Mouse (Mus musculus): ENCODE data around the gene Izumo2. TPM values are rescaled to one million over a fixed set of nuclear protein-coding genes. Genes with fewer than 3 reads are reported as not detected.

Izumo2 gene
- polyA plus RNA-seq (2015; fragmentation: Nextera tagmentation; extraction: Ambion mirVana) = not detected in 2 replicates

- no peak within 1 kb of the TSS for H3K27ac ChIP-seq (ENCODE audit: low read length)
- no peak within 1 kb of the TSS for H3K4me3 ChIP-seq (ENCODE audit: low read depth, low read length)
- no peaks in the 10 kb centered on the region for H3K4me1 ChIP-seq (ENCODE audit: control insufficient read depth, low read depth, low read length)
- H3K27me3 ChIP-seq (ENCODE audit: control insufficient read depth, insufficient read depth, low read depth, low read length) = no peaks in the 10 kb centered on the region
- WGBS (ENCODE audit: insufficient replicate concordance) = 68% methylated on average over 14 of the region's 14 CpGs
- H3K9ac ChIP-seq (ENCODE audit: low read depth, low read length) = no peak within 1 kb of the TSS
- no peak within 1 kb of the TSS for H3K4me2 ChIP-seq (ENCODE audit: low read depth, low read length)
- H3K9me3 ChIP-seq (replicated peaks; ENCODE audit: control insufficient read depth, low read length) = 0 out of 2 replicates have a peak, but pooled peaks cover 2% of the 10 kb centered on the region
- no peaks in the 10 kb centered on the region for H3K36me3 ChIP-seq (ENCODE audit: control insufficient read depth, insufficient read depth)
- no peak for ATAC-seq (ENCODE audit: low read depth)
These were observed at the start of gene Izumo2 for GRCm38 (mm10) chr7:44708574-44708973. Gene Izumo2 (plus strand): TSS chr7:44708742.

GRCm38 (mm10) chr7:44661219-44661618 is 47.3 kb upstream of the Izumo2 start:
- ATAC-seq (ENCODE audit: low read depth) = no peak
- Histone ChIP-seq H3K4me3 (ENCODE audit: low read depth, low read length) (no peak overlapping the region), H3K4me1 (ENCODE audit: control insufficient read depth, low read depth, low read length) (no peaks in the 10 kb centered on the region), H3K36me3 (ENCODE audit: control insufficient read depth, insufficient read depth) (no peaks in the 10 kb centered on the region), H3K9ac (ENCODE audit: low read depth, low read length) (no peak overlapping the region), H3K4me2 (ENCODE audit: low read depth, low read length) (no peak overlapping the region), H3K27ac (ENCODE audit: low read length) (no peak overlapping the region), H3K9me3 (replicated peaks; ENCODE audit: control insufficient read depth, low read length) (no peaks in the 10 kb centered on the region), H3K27me3 (ENCODE audit: control insufficient read depth, insufficient read depth, low read depth, low read length) (no peaks in the 10 kb centered on the region)
- 64% methylated on average over 5 of the region's 5 CpGs for WGBS (ENCODE audit: insufficient replicate concordance)

DNA sequence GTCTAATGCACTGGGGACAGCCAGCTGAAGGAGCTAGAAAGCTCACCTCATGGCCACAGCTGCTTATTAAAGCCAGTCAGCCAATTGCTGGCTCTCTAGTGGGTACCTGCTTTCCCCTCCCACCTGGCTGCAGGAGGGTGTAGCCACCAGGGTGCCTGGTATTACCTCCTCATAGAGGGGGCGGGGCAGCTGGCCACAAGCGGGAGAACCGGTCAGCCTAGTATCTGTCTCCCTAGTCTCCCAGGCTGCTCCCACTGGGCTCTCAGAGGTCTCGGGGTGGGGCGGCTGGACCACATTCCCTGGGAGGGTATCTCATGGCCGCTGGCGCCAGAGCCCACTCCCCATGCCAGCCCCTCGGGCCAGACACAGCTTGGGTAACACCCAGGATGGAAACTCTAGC is 46.4 kb upstream of the Izumo2 start:
- ATAC-seq (ENCODE audit: low read depth) = no peak
- Histone ChIP-seq H3K9me3 (replicated peaks; ENCODE audit: control insufficient read depth, low read length) (no peaks in the 10 kb centered on the region), H3K4me2 (ENCODE audit: low read depth, low read length) (no peak overlapping the region), H3K4me3 (ENCODE audit: low read depth, low read length) (no peak overlapping the region), H3K36me3 (ENCODE audit: control insufficient read depth, insufficient read depth) (no peaks in the 10 kb centered on the region), H3K9ac (ENCODE audit: low read depth, low read length) (no peak overlapping the region), H3K27ac (ENCODE audit: low read length) (no peak overlapping the region), H3K4me1 (ENCODE audit: control insufficient read depth, low read depth, low read length) (no peaks in the 10 kb centered on the region), H3K27me3 (ENCODE audit: control insufficient read depth, insufficient read depth, low read depth, low read length) (no peaks in the 10 kb centered on the region)
- 17% methylated on average over 8 of the region's 8 CpGs for WGBS (ENCODE audit: insufficient replicate concordance)

- Histone ChIP-seq H3K9ac (ENCODE audit: low read depth, low read length) (no peak overlapping the region), H3K4me2 (ENCODE audit: low read depth, low read length) (no peak overlapping the region)
These were observed 46.0 kb upstream of the Izumo2 start for GRCm38 (mm10) chr7:44662569-44662968.

DNA sequence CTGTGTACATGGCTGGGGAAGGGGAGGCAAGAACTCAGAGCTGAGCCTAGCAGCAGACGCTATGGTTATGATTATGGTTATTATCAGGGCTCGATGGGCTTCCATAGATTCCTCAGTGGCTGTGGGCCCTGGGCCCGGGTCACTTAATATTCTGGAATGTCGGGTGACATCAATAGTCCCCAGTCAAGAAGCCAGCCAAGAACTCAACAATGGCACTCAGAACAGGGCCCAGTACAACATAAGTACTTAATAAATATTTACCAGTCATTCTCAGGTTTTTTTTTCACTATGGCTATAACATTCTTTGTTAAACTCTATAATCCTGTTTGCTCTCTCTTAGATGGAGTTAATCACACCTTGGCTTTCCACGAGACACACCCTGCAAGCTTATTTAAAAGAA is 45.0 kb upstream of the Izumo2 start:
- H3K9me3 ChIP-seq (replicated peaks; ENCODE audit: control insufficient read depth, low read length) = no peaks in the 10 kb centered on the region
- H3K4me1 ChIP-seq (ENCODE audit: control insufficient read depth, low read depth, low read length) = no peaks in the 10 kb centered on the region
- H3K4me3 ChIP-seq (ENCODE audit: low read depth, low read length) = no peak overlapping the region
- no peak overlapping the region for H3K9ac ChIP-seq (ENCODE audit: low read depth, low read length)
- ATAC-seq (ENCODE audit: low read depth) = no peak
- H3K4me2 ChIP-seq (ENCODE audit: low read depth, low read length) = no peak overlapping the region
- no peaks in the 10 kb centered on the region for H3K36me3 ChIP-seq (ENCODE audit: control insufficient read depth, insufficient read depth)
- WGBS (ENCODE audit: insufficient replicate concordance) = 67% methylated on average over 5 of the region's 5 CpGs
- H3K27ac ChIP-seq (ENCODE audit: low read length) = no peak overlapping the region
- no peaks in the 10 kb centered on the region for H3K27me3 ChIP-seq (ENCODE audit: control insufficient read depth, insufficient read depth, low read depth, low read length)

More at GRCm38 (mm10) chr7:44662569-44662968, 46.0 kb upstream of the Izumo2 start:
- H3K36me3 ChIP-seq (ENCODE audit: control insufficient read depth, insufficient read depth) = no peaks in the 10 kb centered on the region
- no peaks in the 10 kb centered on the region for H3K9me3 ChIP-seq (replicated peaks; ENCODE audit: control insufficient read depth, low read length)
- no peak for ATAC-seq (ENCODE audit: low read depth)
- H3K27ac ChIP-seq (ENCODE audit: low read length) = no peak overlapping the region
- 5% methylated on average over 3 of the region's 3 CpGs for WGBS (ENCODE audit: insufficient replicate concordance)
- no peaks in the 10 kb centered on the region for H3K4me1 ChIP-seq (ENCODE audit: control insufficient read depth, low read depth, low read length)
- H3K4me3 ChIP-seq (ENCODE audit: low read depth, low read length) = no peak overlapping the region
- no peaks in the 10 kb centered on the region for H3K27me3 ChIP-seq (ENCODE audit: control insufficient read depth, insufficient read depth, low read depth, low read length)

- H3K9ac ChIP-seq (ENCODE audit: low read depth, low read length) = no peak overlapping the region
- no peak for ATAC-seq (ENCODE audit: low read depth)
- H3K36me3 ChIP-seq (ENCODE audit: control insufficient read depth, insufficient read depth) = no peaks in the 10 kb centered on the region
- peaks cover 2% of the 10 kb centered on the region; the same call in 1 of the 2 replicates for H3K27me3 ChIP-seq (ENCODE audit: control insufficient read depth, insufficient read depth, low read depth, low read length)
- no peak overlapping the region for H3K4me2 ChIP-seq (ENCODE audit: low read depth, low read length)
- no peaks in the 10 kb centered on the region for H3K4me1 ChIP-seq (ENCODE audit: control insufficient read depth, low read depth, low read length)
- 27% methylated on average over 11 of the region's 11 CpGs for WGBS (ENCODE audit: insufficient replicate concordance)
- H3K27ac ChIP-seq (ENCODE audit: low read length) = no peak overlapping the region
- no peak overlapping the region for H3K4me3 ChIP-seq (ENCODE audit: low read depth, low read length)
- H3K9me3 ChIP-seq (replicated peaks; ENCODE audit: control insufficient read depth, low read length) = no peaks in the 10 kb centered on the region
These were observed 43.8 kb upstream of the Izumo2 start for GRCm38 (mm10) chr7:44664731-44665130.

DNA sequence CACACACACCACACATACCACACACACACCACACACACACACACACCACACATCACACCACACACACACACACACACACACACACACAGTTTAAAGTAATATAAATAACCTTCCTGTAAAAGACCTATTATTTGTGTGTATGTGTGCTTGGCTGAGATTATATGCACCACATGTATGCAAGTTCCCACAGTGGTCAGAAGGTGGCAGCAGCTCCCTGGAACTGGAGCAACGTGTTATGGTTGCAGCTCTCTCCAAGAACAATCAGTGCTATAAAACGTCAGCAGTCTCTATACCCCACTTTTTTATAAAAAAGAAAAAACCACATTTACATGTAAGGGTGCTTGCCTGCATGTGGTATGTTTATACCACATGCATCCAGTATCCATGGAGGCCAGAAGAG is 42.1 kb upstream of the Izumo2 start:
- Histone ChIP-seq H3K4me3 (ENCODE audit: low read depth, low read length) (no peak overlapping the region), H3K9ac (ENCODE audit: low read depth, low read length) (no peak overlapping the region), H3K36me3 (ENCODE audit: control insufficient read depth, insufficient read depth) (no peaks in the 10 kb centered on the region), H3K9me3 (replicated peaks; ENCODE audit: control insufficient read depth, low read length) (no peaks in the 10 kb centered on the region), H3K4me1 (ENCODE audit: control insufficient read depth, low read depth, low read length) (peaks cover 3% of the 10 kb centered on the region; the same call in 1 of the 2 replicates), H3K27me3 (ENCODE audit: control insufficient read depth, insufficient read depth, low read depth, low read length) (peaks cover 14% of the 10 kb centered on the region), H3K4me2 (ENCODE audit: low read depth, low read length) (no peak overlapping the region), H3K27ac (ENCODE audit: low read length) (no peak overlapping the region)
- WGBS (ENCODE audit: insufficient replicate concordance) = 54% methylated on average over 2 of the region's 2 CpGs
- no peak for ATAC-seq (ENCODE audit: low read depth)

- no peaks in the 10 kb centered on the region for H3K9me3 ChIP-seq (replicated peaks; ENCODE audit: control insufficient read depth, low read length)
- WGBS (ENCODE audit: insufficient replicate concordance) = 47% methylated on average over 13 of the region's 13 CpGs
- no peak overlapping the region for H3K4me3 ChIP-seq (ENCODE audit: low read depth, low read length)
- H3K4me2 ChIP-seq (ENCODE audit: low read depth, low read length) = no peak overlapping the region
- H3K36me3 ChIP-seq (ENCODE audit: control insufficient read depth, insufficient read depth) = no peaks in the 10 kb centered on the region
- H3K9ac ChIP-seq (ENCODE audit: low read depth, low read length) = no peak overlapping the region
- ATAC-seq (ENCODE audit: low read depth) = no peak
- peaks cover 14% of the 10 kb centered on the region for H3K27me3 ChIP-seq (ENCODE audit: control insufficient read depth, insufficient read depth, low read depth, low read length)
- H3K4me1 ChIP-seq (ENCODE audit: control insufficient read depth, low read depth, low read length) = peaks cover 3% of the 10 kb centered on the region; the same call in 1 of the 2 replicates
- H3K27ac ChIP-seq (ENCODE audit: low read length) = no peak overlapping the region
These were observed 40.4 kb upstream of the Izumo2 start for GRCm38 (mm10) chr7:44667996-44668738.

DNA sequence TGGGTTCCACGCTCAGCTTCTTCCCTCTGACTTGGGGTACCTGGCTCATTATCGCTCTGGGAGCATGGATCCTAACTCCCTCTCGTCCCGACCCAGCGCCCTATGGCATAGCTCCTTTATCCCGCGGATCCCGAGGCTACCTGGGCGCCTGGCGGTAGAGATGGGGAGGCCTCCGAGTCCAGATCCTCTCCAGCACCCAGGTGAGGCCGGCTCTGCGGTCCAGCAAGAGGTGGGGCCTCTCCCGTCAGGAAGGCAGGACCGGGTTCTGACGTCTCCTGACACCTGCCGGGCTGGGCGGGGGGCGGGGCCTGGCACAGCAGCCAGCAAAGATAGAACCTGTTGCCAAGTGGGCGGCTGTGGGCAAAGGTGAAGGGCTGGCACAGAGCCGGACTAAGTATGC is 39.4 kb upstream of the Izumo2 start:
- no peak overlapping the region for H3K27ac ChIP-seq (ENCODE audit: low read length)
- H3K4me2 ChIP-seq (ENCODE audit: low read depth, low read length) = no peak overlapping the region
- H3K4me3 ChIP-seq (ENCODE audit: low read depth, low read length) = no peak overlapping the region
- 13% methylated on average over 21 of the region's 21 CpGs for WGBS (ENCODE audit: insufficient replicate concordance)
- H3K9me3 ChIP-seq (replicated peaks; ENCODE audit: control insufficient read depth, low read length) = no peaks in the 10 kb centered on the region
- peaks cover 3% of the 10 kb centered on the region; the same call in 1 of the 2 replicates for H3K4me1 ChIP-seq (ENCODE audit: control insufficient read depth, low read depth, low read length)
- peaks cover 14% of the 10 kb centered on the region for H3K27me3 ChIP-seq (ENCODE audit: control insufficient read depth, insufficient read depth, low read depth, low read length)
- no peaks in the 10 kb centered on the region for H3K36me3 ChIP-seq (ENCODE audit: control insufficient read depth, insufficient read depth)
- no peak overlapping the region for H3K9ac ChIP-seq (ENCODE audit: low read depth, low read length)
- no peak for ATAC-seq (ENCODE audit: low read depth)
